Mouse (Mus musculus) subcutaneous adipose tissue, adult 2 months (tissue): ENCODE measurements around the gene Ppp1r27. TPM values are rescaled to one million over a fixed set of nuclear protein-coding genes. Genes with fewer than 3 reads are reported as not detected.

Experiments
- polyA plus RNA-seq: library from polyadenylated mRNA; depleted of rRNA; stranded (reverse); fragments of >200 nt; gene quantifications from 2 replicates; pipeline ENCODE4 v1.2.3, GENCODE M21; 2012; ENCODE audit warnings: low replicate concordance; rRNA removed

Ppp1r27 gene
- not detected in 2 replicates for polyA plus RNA-seq

DNA sequence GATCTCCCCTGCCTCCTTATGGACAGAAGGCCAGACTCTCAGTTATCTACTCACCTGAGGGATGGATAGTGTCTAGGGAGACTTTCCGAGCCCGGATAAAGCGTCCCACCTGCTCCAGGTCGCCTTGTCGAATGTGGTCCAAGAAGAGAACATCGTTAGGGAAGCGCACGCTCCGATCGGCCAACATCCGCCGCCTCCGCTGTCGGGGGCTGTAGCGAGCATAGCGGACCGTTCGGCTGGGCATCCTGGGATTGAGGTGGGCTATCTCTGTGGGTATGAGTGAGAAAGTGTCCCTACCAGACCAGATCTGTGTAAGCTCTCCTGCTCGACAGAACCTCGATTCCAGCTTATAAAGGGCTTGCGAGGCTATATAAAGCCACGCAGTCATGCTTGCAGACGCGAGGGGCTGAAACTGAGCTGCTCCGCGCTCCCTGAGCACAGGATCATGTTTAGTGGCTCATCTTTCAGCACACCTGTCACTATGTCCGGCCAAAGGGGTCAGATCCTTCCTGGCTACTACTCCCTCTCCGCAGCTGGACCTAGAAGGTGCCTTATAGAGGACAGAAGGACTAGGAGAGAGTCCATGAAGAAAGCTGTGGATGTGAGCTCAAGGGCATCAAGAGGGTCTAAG, at the start of gene Ppp1r27:
Gene Ppp1r27, minus strand, starts transcription at position 323 of the 631 bp plus-strand sequence.

DNA sequence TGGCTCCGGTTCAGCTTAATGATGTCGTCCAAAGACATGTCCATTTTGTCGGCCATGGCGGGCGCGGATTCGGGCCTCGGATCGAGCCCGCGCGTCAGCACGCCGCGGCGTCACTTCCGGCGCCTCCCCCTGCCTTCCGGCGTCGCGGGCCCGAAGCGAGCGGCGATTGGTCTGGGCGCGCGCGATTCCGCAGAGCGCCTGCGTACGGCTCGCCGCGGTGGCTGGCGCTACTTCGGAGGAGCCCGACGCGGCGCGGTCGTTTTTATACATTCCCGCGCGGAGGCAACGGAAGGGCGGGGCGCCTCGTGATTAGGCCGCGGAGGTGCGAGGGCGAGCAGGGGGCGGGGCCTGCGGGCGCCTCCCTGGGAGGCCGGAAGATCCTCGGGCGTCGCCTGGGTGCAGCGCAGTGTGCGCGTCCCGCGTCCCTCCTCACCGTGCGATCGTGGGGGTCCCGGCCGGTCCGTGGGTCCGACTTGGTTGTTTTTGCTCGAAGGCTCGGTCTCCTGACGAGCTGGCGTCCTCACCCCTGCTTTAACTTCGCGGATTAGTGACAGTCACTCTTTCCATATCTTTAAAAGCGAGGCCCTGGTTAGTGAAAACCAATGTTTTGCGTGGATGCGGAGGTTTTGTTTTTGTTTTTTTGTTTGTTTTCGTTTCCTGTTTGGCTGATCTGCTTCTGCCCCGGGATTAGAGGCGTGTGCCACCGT, 47.5 kb upstream of the Ppp1r27 start, which contains the start of the genes Alyref and Anapc11:
Gene Alyref, minus strand, starts transcription at position 83 of the 707 bp plus-strand sequence.
Gene Anapc11, plus strand, starts transcription at position 139 of the 707 bp plus-strand sequence.

DNA sequence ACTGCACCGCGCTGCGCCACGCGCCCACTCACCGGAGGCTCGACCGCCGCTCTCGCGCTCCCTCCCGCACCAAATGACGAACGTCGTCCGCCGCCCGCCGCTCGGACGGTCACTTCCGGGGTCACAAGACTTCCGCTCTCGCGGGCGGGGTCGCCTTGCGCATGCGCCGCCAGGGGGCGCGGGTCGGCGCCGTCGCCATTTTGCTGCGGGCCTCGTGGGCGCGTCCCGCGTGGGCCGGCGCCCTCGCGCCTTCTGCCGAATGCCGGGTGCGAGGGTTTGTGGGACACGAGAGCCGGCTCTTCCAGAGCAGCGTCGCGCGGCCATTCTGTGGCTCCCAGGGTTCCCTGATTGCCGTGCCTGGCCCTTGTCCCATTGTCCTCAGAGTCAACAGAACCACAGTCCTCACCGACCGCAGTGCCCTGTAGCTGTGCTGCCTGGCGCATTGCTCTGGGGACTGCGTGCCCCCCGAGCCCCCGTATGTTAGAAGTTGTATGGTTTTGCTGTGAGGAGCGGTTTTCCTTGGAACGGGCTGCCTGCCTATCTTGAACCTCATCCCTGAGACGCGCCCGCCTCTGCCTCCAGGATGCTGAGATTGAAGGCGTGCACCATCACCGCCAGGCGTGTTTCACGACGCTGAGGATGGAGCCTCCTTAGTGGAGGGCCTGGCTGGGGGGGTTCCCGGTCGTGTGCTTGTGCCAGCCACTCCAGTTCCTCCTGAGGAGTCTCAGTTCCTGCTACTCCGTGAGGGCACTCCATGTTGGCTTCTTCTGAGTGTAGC, 30.7 kb upstream of the Ppp1r27 start, which contains the start of gene Arhgdia:
Gene Arhgdia, minus strand, starts transcription at position 135 of the 778 bp plus-strand sequence.

DNA sequence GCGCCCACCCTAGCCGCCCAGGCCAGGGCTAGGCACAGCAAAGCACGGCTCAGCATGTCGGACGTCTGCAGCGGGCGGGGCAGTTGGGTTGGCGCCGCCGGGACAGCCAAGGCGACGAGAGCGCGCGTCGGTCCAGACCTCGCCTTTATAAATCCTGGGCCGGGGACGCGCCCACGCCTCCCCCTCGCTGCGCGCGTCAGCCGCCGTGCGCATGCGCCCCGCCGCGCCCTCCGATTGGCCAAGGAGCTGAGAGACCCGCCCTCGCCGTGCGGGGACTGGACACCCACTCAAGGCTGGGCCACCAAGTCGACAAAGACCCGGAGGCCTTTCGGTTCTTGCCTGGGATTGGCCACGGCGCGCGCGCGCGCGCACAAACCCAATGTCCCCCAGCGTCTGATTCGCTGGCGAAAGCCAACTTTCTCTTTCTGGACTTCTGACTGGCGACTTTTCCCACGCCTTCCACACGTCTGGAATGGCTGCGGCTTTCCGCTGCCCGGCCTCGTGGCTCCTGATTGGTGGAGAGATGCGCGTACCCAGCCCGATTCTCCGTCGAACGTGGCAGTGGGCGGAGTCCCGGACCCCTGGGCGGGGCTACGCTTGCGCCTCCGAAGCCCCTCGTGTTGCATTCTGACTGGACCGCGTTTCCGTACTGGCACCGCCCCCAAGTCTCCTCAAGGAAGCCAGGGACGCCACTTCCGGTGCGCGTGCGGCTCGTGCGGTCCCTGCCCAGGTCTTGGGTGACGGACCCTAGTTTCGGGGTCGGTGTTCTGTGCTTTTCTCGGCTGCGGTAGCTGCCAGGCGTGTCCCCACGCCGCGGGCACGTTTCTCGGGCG, 22.0 kb upstream of the Ppp1r27 start, which contains the start of gene P4hb:
Gene P4hb, minus strand, starts transcription at position 502 of the 833 bp plus-strand sequence.

DNA sequence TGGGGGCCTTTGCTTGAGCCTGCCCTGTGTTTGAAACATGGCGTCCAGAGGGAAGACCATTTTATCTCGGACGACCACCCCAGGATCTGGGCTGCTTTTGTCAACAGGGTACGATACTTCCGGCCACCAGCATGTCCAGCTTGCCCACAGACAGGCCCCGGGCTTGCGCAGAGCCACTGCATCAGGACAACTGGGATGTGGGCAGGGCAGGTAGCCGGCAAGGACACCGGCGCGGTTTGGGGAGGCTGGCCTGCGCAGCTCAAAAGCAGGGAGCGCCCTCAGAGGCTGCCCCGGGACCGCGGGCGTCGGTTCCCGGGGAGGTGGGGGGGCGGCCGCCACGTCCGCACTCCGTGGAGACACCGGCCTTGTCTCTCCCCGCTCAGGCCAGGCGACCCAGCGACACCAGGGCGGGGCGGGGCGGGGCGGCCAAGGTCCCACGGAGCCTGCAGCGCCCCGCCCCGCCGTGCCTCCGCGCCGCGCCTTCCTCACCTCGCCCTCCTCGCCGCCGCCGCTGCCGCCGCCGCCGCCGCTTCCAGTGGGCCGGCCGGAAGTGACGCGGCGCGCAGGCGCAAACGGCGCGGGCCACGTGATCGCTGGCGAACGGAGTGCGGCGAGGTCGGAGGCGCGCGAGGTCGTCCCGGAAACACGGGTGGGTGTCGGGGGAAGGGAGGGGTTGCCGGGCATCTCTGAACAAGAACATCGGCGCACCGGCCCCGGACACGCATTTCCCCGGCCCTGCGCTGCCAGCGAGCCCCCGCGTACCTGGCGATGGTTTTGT, 1.6 kb downstream of the Ppp1r27 start, which contains the start of gene Mcrip1:
Gene Mcrip1, minus strand, starts transcription at position 560 of the 778 bp plus-strand sequence.

DNA sequence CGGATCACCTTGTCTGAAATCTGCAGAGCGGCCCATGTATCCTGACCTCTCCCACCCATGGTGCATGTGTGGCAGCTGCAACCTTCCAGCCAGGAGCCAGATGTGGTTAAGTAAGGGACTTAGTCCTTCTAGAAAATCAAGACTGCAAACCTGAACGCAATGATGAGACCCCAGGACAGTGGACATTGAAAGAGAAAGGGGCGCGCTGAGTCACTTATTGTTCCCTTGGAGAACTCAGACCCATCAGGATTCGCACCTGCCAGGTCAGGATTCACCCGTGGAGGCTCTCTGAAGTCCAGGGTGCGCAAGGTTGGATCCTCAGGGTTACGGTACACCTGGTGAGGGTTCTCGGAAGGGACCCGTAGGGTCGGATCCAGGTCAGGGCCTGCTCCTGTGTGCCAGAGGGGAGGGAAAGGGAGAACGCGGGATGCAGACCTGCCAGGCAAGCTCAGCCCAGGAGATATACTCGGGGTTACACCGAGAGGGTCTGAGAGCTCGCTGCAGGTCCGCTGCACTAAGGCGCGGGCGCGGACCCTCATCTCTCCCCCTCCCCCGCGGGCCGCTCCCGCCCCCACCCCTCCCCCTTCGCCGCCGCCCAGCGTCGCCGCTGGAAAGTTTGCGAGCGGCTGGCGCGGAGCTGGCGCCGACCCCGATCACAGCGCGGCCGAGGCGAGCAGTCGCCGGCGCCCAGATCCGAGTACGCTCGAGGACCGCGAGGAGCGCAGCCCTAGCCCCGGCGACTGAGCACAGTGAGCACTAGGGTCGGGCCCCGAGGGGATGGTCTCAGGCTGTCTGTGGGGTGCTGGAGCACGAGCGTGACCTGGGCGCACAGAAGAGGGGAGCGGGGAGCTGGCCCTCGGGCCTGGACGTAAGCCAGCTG, 20.6 kb downstream of the Ppp1r27 start, which contains the start of gene Gcgr:
Gene Gcgr, plus strand, starts transcription at position 615 of the 880 bp plus-strand sequence.

Other genes with a start within 250 kb of the Ppp1r27 start
- 1,196 and 1,314 TPM in 2 replicates for gene Actg1, start 202.6 kb downstream of the Ppp1r27 start, polyA plus RNA-seq
- gene Fscn2, start 189.6 kb downstream of the Ppp1r27 start, polyA plus RNA-seq: not detected in 2 replicates
- gene Faap100, start 172.4 kb downstream of the Ppp1r27 start, polyA plus RNA-seq: 33.9 and 79.5 TPM in 2 replicates
- gene Nploc4, start 113.4 kb downstream of the Ppp1r27 start, polyA plus RNA-seq: 67.6 and 68.3 TPM in 2 replicates
- 0.09 TPM in 1 of 2 replicates, not detected in the other for gene Tspan10, start 108.5 kb downstream of the Ppp1r27 start, polyA plus RNA-seq
- gene Pde6g, start 97.6 kb downstream of the Ppp1r27 start, polyA plus RNA-seq: 0.70 and 1.1 TPM in 2 replicates
- 27.4 and 32.4 TPM in 2 replicates for gene Oxld1, start 93.1 kb downstream of the Ppp1r27 start, polyA plus RNA-seq
- gene Ccdc137, start 93.0 kb downstream of the Ppp1r27 start, polyA plus RNA-seq: 15.0 and 26.0 TPM in 2 replicates
- gene Arl16, start 83.5 kb downstream of the Ppp1r27 start, polyA plus RNA-seq: 29.0 and 40.5 TPM in 2 replicates
- gene Mrpl12, start 66.5 kb downstream of the Ppp1r27 start, polyA plus RNA-seq: 108 and 111 TPM in 2 replicates
- 651 and 925 TPM in 2 replicates for gene Slc25a10, start 59.3 kb downstream of the Ppp1r27 start, polyA plus RNA-seq
- 1.3 and 3.8 TPM in 2 replicates for gene Gcgr, start 20.4 kb downstream of the Ppp1r27 start, polyA plus RNA-seq
- gene Mcrip1, start 1.4 kb downstream of the Ppp1r27 start, polyA plus RNA-seq: 157 and 174 TPM in 2 replicates
- gene P4hb, start 22.1 kb upstream of the Ppp1r27 start, polyA plus RNA-seq: 212 and 315 TPM in 2 replicates
- gene Arhgdia, start 30.5 kb upstream of the Ppp1r27 start, polyA plus RNA-seq: 706 and 742 TPM in 2 replicates
- gene Alyref, start 47.2 kb upstream of the Ppp1r27 start, polyA plus RNA-seq: 26.4 and 41.1 TPM in 2 replicates
- 102 and 121 TPM in 2 replicates for gene Anapc11, start 47.3 kb upstream of the Ppp1r27 start, polyA plus RNA-seq
- 0.39 and 2.5 TPM in 2 replicates for gene Npb, start 57.3 kb upstream of the Ppp1r27 start, polyA plus RNA-seq
- gene Pcyt2, start 66.8 kb upstream of the Ppp1r27 start, polyA plus RNA-seq: 202 and 224 TPM in 2 replicates
- 63.3 and 73.1 TPM in 2 replicates for gene Sirt7, start 74.1 kb upstream of the Ppp1r27 start, polyA plus RNA-seq
- 53.4 and 67.3 TPM in 2 replicates for gene Mafg, start 82.5 kb upstream of the Ppp1r27 start, polyA plus RNA-seq
- gene Pycr1, start 92.6 kb upstream of the Ppp1r27 start, polyA plus RNA-seq: 8.3 and 23.9 TPM in 2 replicates
- gene Myadml2, start 97.0 kb upstream of the Ppp1r27 start, polyA plus RNA-seq: 0.14 TPM in 1 of 2 replicates, not detected in the other
- gene Notum, start 110.0 kb upstream of the Ppp1r27 start, polyA plus RNA-seq: 5.0 TPM in 1 of 2 replicates, not detected in the other
- 89.5 and 105 TPM in 2 replicates for gene Aspscr1, start 121.8 kb upstream of the Ppp1r27 start, polyA plus RNA-seq
- 89.1 and 110 TPM in 2 replicates for gene Cenpx, start 162.6 kb upstream of the Ppp1r27 start, polyA plus RNA-seq
- gene Lrrc45, start 162.8 kb upstream of the Ppp1r27 start, polyA plus RNA-seq: 30.1 and 63.6 TPM in 2 replicates
- 16.6 and 55.7 TPM in 2 replicates for gene Rac3, start 170.3 kb upstream of the Ppp1r27 start, polyA plus RNA-seq
- 141 and 144 TPM in 2 replicates for gene Dcxr, start 176.1 kb upstream of the Ppp1r27 start, polyA plus RNA-seq
- 204 and 309 TPM in 2 replicates for gene Cbr2, start 181.0 kb upstream of the Ppp1r27 start, polyA plus RNA-seq
- 0.50 and 9.3 TPM in 2 replicates for gene Hmga1b, start 211.7 kb upstream of the Ppp1r27 start, polyA plus RNA-seq
- 57.4 and 75.5 TPM in 2 replicates for gene Rfng, start 233.1 kb upstream of the Ppp1r27 start, polyA plus RNA-seq
- gene Gps1, start 233.1 kb upstream of the Ppp1r27 start, polyA plus RNA-seq: 171 and 257 TPM in 2 replicates
- gene Dus1l, start 245.3 kb upstream of the Ppp1r27 start, polyA plus RNA-seq: 33.0 and 52.4 TPM in 2 replicates